Mouse (Mus musculus): Measurements from ENCODE around the gene Arpp21. TPM values are rescaled to one million over a fixed set of nuclear protein-coding genes. Genes with fewer than 3 reads are reported as not detected.

Arpp21 gene
- polyA plus RNA-seq, 1 experiment from 2014 or later, result 4.7 TPM

DNA sequence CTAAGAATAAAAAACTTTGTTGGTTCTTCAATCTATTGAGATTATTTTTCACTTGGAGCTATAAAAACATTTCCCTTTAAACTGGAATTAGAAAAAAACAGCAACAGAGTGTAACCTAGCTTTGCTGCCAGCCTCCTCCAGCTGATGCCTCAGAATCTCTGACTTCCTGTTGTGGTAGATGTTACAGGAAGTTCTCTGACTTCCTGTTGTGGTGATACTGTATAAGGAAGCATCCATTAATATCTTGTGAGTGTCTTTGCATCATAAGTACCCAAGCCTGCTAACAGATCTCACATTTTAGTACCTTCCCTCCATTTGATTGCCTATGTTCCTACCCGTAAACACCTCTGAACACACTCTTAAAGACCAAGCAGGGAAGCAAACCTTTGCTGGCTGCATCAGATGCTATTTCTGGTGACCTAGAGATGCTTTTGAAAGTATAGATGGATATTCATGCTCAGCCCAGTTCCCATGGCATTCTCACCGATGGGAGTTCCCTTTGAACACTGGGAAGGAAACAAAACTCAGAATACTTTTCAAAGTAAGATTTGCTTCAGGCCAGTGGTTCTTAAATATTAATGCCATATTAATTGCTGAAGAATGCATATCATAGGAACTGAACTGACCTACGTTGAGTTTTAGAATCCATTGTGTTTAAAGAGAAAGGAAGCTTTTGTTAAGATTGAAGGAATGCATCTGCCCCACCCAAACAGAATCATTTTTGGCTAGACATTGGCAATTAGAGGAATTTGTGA, 134.7 kb downstream of the Arpp21 start:
- WGBS, result 84% methylated on average over 3 of the region's 3 CpGs
- Histone ChIP-seq H3K27me3 (ENCODE audit: control insufficient read depth, insufficient read depth, low read length) (no peaks in the 10 kb centered on the region), H3K4me1 (ENCODE audit: control insufficient read depth, insufficient read depth, low read length) (no peaks in the 10 kb centered on the region), H3K36me3 (ENCODE audit: control insufficient read depth, insufficient read depth, low read length) (no peaks in the 10 kb centered on the region), H3K4me2 (ENCODE audit: low read depth, severe bottlenecking) (no peak overlapping the region), H3K9me3 (ENCODE audit: control insufficient read depth, low read length) (no peaks in the 10 kb centered on the region), H3K4me3 (ENCODE audit: low read depth, low read length) (no peak overlapping the region), H3K27ac (replicated peaks; ENCODE audit: low read depth, low read length) (no peak overlapping the region), H3K9ac (ENCODE audit: low read length) (no peak overlapping the region)
- no peak for ATAC-seq (ENCODE audit: insufficient number of reproducible peaks, low FRiP score, low TSS enrichment, low read depth)
- no peak for DNase-seq (ENCODE audit: low spot score)

DNA sequence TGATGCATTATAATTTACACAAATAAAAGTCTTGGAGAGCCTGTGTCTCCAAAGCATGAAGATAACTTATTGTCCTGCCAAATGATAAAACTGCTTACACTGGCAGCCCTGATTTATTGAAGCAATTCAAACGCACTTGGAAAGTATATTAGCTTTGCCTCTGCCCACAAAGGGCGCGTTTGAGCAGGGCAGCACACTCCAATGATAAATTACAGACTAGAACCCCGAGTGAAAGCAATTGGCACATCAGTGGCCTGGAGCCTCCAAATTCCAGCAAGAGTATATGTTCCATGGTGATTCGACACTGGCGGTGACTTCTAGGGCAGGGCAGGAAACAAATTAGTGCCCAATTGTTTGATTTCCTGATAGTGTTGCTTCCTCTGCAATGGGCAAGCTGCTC, 137.5 kb downstream of the Arpp21 start:
- H3K4me3 ChIP-seq (ENCODE audit: low read depth, low read length), result no peak overlapping the region
- H3K27ac ChIP-seq (replicated peaks; ENCODE audit: low read depth, low read length), result no peak overlapping the region
- H3K4me1 ChIP-seq (ENCODE audit: control insufficient read depth, insufficient read depth, low read length), result no peaks in the 10 kb centered on the region
- no peak overlapping the region for H3K4me2 ChIP-seq (ENCODE audit: low read depth, severe bottlenecking)
- H3K9me3 ChIP-seq (ENCODE audit: control insufficient read depth, low read length), result no peaks in the 10 kb centered on the region
- no peak for ATAC-seq (ENCODE audit: insufficient number of reproducible peaks, low FRiP score, low TSS enrichment, low read depth)
- WGBS, result 53% methylated on average over 6 of the region's 6 CpGs
- no peak overlapping the region for H3K9ac ChIP-seq (ENCODE audit: low read length)
- no peaks in the 10 kb centered on the region for H3K36me3 ChIP-seq (ENCODE audit: control insufficient read depth, insufficient read depth, low read length)
- no peak for DNase-seq (ENCODE audit: low spot score)
- H3K27me3 ChIP-seq (ENCODE audit: control insufficient read depth, insufficient read depth, low read length), result no peaks in the 10 kb centered on the region

DNA sequence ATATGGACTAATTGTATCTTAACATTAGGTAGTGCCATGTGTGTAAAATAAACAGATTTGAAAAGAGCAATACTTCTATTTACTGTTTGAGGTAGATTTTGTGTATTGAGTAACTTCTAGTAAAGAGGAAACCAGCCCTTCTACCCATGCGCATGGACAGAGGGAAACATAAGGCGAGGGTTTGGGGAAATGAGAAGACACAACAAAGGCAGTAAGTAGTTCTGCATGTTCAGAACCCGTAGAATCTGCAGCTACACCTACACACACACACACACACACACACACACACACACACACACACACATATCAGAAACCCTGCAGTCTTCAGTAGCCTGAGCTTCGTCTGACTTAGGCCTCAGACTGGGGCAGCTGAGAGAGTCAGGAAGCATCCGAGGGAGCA, 140.0 kb downstream of the Arpp21 start:
- Histone ChIP-seq H3K36me3 (ENCODE audit: control insufficient read depth, insufficient read depth, low read length) (no peaks in the 10 kb centered on the region), H3K27ac (replicated peaks; ENCODE audit: low read depth, low read length) (no peak overlapping the region), H3K9ac (ENCODE audit: low read length) (no peak overlapping the region), H3K4me2 (ENCODE audit: low read depth, severe bottlenecking) (no peak overlapping the region), H3K27me3 (ENCODE audit: control insufficient read depth, insufficient read depth, low read length) (no peaks in the 10 kb centered on the region), H3K4me3 (ENCODE audit: low read depth, low read length) (no peak overlapping the region), H3K9me3 (ENCODE audit: control insufficient read depth, low read length) (no peaks in the 10 kb centered on the region), H3K4me1 (ENCODE audit: control insufficient read depth, insufficient read depth, low read length) (no peaks in the 10 kb centered on the region)
- ATAC-seq (ENCODE audit: insufficient number of reproducible peaks, low FRiP score, low TSS enrichment, low read depth), result no peak
- no peak for DNase-seq (ENCODE audit: low spot score)
- 86% methylated on average over 5 of the region's 5 CpGs for WGBS

DNA sequence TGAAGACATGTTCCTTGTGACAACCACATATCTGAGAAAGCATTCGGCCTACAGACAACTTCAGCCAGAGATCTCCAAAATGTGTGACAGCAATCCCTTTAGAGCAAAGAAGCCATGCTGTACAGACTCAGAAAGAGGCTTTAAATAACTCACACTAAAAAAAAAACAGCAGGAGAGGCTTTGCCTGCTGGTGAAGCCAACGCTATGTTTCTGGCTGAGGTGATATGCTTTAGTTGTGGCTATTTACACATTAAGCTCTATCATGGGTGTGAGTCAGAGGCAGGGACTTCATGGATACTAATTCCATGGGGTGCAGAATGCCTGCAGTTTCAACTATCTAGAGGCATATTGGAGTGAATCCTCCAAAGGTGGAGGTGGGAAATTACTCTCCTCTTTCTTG, 140.5 kb downstream of the Arpp21 start:
- Histone ChIP-seq H3K27ac (replicated peaks; ENCODE audit: low read depth, low read length) (no peak overlapping the region), H3K9ac (ENCODE audit: low read length) (no peak overlapping the region), H3K4me1 (ENCODE audit: control insufficient read depth, insufficient read depth, low read length) (no peaks in the 10 kb centered on the region), H3K9me3 (ENCODE audit: control insufficient read depth, low read length) (no peaks in the 10 kb centered on the region), H3K4me2 (ENCODE audit: low read depth, severe bottlenecking) (no peak overlapping the region), H3K4me3 (ENCODE audit: low read depth, low read length) (no peak overlapping the region), H3K36me3 (ENCODE audit: control insufficient read depth, insufficient read depth, low read length) (no peaks in the 10 kb centered on the region), H3K27me3 (ENCODE audit: control insufficient read depth, insufficient read depth, low read length) (no peaks in the 10 kb centered on the region)
- DNase-seq (ENCODE audit: low spot score) (no peak), ATAC-seq (ENCODE audit: insufficient number of reproducible peaks, low FRiP score, low TSS enrichment, low read depth) (no peak)
- 88% methylated on average over 2 of the region's 2 CpGs for WGBS

DNA sequence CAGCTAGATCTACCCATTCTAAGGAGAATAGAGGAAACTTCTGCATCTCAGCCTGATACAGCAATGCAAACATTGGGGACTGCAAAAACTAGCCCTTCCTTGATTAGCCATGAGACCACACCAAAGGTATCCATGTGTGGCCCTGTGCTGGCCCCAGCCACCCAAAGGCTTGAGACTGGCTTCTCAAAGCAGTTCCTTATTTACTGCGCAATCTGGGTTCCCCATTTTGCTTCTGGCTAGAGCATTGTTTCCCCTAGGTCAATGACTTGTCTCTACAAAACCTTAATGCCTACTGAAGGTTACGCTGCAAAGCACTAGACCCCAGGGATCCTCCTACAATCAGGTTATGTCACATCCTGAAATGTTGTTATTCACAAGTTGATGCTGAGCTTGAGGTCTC, 156.8 kb downstream of the Arpp21 start:
- Histone ChIP-seq H3K27ac (replicated peaks; ENCODE audit: low read depth, low read length) (no peak overlapping the region), H3K4me2 (ENCODE audit: low read depth, severe bottlenecking) (no peak overlapping the region), H3K9ac (ENCODE audit: low read length) (no peak overlapping the region), H3K4me3 (ENCODE audit: low read depth, low read length) (no peak overlapping the region), H3K9me3 (ENCODE audit: control insufficient read depth, low read length) (no peaks in the 10 kb centered on the region), H3K4me1 (ENCODE audit: control insufficient read depth, insufficient read depth, low read length) (no peaks in the 10 kb centered on the region), H3K27me3 (ENCODE audit: control insufficient read depth, insufficient read depth, low read length) (no peaks in the 10 kb centered on the region), H3K36me3 (ENCODE audit: control insufficient read depth, insufficient read depth, low read length) (no peaks in the 10 kb centered on the region)
- DNase-seq (ENCODE audit: low spot score) (no peak), ATAC-seq (ENCODE audit: insufficient number of reproducible peaks, low FRiP score, low TSS enrichment, low read depth) (no peak)
- 88% methylated on average over 2 of the region's 2 CpGs for WGBS

DNA sequence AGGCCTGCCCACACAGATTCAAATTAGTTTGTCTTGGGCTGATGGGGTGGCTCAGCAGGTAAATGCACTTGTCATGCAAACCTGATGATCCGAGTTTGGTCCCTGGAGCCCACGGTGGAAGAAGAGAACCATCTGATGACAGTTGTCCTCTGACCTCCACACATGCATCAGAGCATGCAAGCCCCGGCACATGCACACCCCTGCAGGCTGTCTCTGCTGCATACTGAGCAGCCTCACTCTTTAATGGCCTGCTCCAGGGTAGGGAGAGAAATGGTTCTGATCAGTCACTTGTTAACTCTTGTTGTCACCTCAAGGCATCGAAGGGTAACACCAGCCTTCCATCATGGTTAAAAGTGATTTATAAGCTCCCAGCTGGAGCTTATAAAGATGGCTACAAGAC, 157.3 kb downstream of the Arpp21 start:
- no peak overlapping the region for H3K4me2 ChIP-seq (ENCODE audit: low read depth, severe bottlenecking)
- WGBS, result 42% methylated on average over 4 of the region's 4 CpGs
- DNase-seq (ENCODE audit: low spot score) (no peak), ATAC-seq (ENCODE audit: insufficient number of reproducible peaks, low FRiP score, low TSS enrichment, low read depth) (no peak)
- H3K27me3 ChIP-seq (ENCODE audit: control insufficient read depth, insufficient read depth, low read length), result no peaks in the 10 kb centered on the region
- H3K9ac ChIP-seq (ENCODE audit: low read length), result no peak overlapping the region
- no peak overlapping the region for H3K27ac ChIP-seq (replicated peaks; ENCODE audit: low read depth, low read length)
- H3K9me3 ChIP-seq (ENCODE audit: control insufficient read depth, low read length), result no peaks in the 10 kb centered on the region
- no peak overlapping the region for H3K4me3 ChIP-seq (ENCODE audit: low read depth, low read length)
- no peaks in the 10 kb centered on the region for H3K36me3 ChIP-seq (ENCODE audit: control insufficient read depth, insufficient read depth, low read length)
- H3K4me1 ChIP-seq (ENCODE audit: control insufficient read depth, insufficient read depth, low read length), result no peaks in the 10 kb centered on the region

DNA sequence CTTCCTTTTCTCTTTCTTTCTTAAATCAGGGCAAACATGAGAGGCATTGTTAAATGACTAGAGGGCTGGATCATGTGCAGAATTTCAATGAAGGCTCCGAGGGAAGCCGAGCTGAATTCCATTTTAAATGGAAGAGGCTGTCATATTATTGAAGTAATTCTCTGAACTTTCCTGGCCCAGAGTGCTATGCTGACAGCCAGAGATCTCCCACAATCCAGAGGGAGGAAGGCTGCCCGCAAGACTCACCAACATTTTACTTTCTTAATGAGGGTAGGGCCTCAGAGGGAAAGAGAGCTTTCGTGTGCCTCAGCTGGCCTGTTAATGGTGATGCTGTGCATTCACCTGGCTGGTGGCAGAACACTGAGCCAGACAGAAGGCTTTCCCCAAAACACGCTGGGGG, 160.5 kb downstream of the Arpp21 start:
- no peak for DNase-seq (ENCODE audit: low spot score)
- no peaks in the 10 kb centered on the region for H3K27me3 ChIP-seq (ENCODE audit: control insufficient read depth, insufficient read depth, low read length)
- no peak overlapping the region for H3K4me3 ChIP-seq (ENCODE audit: low read depth, low read length)
- no peak overlapping the region for H3K27ac ChIP-seq (replicated peaks; ENCODE audit: low read depth, low read length)
- no peaks in the 10 kb centered on the region for H3K9me3 ChIP-seq (ENCODE audit: control insufficient read depth, low read length)
- 58% methylated on average over 5 of the region's 5 CpGs for WGBS
- no peak for ATAC-seq (ENCODE audit: insufficient number of reproducible peaks, low FRiP score, low TSS enrichment, low read depth)
- H3K4me2 ChIP-seq (ENCODE audit: low read depth, severe bottlenecking), result no peak overlapping the region
- no peaks in the 10 kb centered on the region for H3K36me3 ChIP-seq (ENCODE audit: control insufficient read depth, insufficient read depth, low read length)
- no peak overlapping the region for H3K9ac ChIP-seq (ENCODE audit: low read length)
- H3K4me1 ChIP-seq (ENCODE audit: control insufficient read depth, insufficient read depth, low read length), result no peaks in the 10 kb centered on the region

DNA sequence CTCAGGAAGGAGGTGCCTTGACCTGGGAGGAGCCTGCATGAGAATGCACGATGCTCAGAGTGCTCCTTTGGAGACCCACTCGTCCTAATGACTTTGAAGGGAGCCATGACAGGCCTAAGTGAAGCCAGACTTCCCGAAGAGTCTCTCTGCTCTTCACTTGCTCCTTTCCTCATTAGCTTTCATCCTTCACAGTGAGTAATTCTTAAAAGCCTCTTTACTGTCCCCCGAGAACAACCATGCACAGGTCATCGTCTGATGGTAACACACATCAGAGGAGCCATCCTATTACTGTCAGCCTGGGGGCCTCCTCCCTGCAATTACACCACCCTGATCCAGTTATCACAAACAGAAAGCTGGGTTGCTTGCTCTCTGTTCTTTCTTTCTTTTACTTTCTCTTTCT, 160.9 kb downstream of the Arpp21 start:
- 14% methylated on average over 5 of the region's 5 CpGs for WGBS
- Histone ChIP-seq H3K9ac (ENCODE audit: low read length) (no peak overlapping the region), H3K4me1 (ENCODE audit: control insufficient read depth, insufficient read depth, low read length) (no peaks in the 10 kb centered on the region), H3K27ac (replicated peaks; ENCODE audit: low read depth, low read length) (no peak overlapping the region), H3K9me3 (ENCODE audit: control insufficient read depth, low read length) (no peaks in the 10 kb centered on the region), H3K36me3 (ENCODE audit: control insufficient read depth, insufficient read depth, low read length) (no peaks in the 10 kb centered on the region), H3K4me2 (ENCODE audit: low read depth, severe bottlenecking) (no peak overlapping the region), H3K27me3 (ENCODE audit: control insufficient read depth, insufficient read depth, low read length) (no peaks in the 10 kb centered on the region), H3K4me3 (ENCODE audit: low read depth, low read length) (no peak overlapping the region)
- DNase-seq (ENCODE audit: low spot score), result no peak
- no peak for ATAC-seq (ENCODE audit: insufficient number of reproducible peaks, low FRiP score, low TSS enrichment, low read depth)

DNA sequence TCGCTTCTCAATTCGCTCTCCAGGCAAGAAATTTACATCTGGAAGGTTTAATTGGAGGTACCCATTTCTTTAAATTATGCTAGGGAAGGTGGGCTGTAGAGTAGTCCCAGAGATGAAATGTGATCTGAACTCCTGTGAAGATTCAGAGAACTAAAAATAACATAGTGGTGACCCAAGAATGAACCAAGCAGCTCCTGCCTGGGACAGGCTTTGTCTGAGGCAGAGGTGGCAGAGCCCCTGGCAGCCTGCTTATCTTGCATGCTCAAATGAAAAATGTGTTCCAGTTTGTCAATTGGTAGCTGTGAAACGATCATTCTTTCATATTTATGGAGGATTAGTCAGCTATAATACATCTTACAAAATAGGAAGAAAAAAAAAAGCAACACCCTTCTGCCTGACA, 164.4 kb downstream of the Arpp21 start:
- ATAC-seq (ENCODE audit: insufficient number of reproducible peaks, low FRiP score, low TSS enrichment, low read depth) (no peak), DNase-seq (ENCODE audit: low spot score) (no peak)
- Histone ChIP-seq H3K9ac (ENCODE audit: low read length) (no peak overlapping the region), H3K27ac (replicated peaks; ENCODE audit: low read depth, low read length) (no peak overlapping the region), H3K4me3 (ENCODE audit: low read depth, low read length) (no peak overlapping the region), H3K4me1 (ENCODE audit: control insufficient read depth, insufficient read depth, low read length) (no peaks in the 10 kb centered on the region), H3K9me3 (ENCODE audit: control insufficient read depth, low read length) (no peaks in the 10 kb centered on the region), H3K27me3 (ENCODE audit: control insufficient read depth, insufficient read depth, low read length) (no peaks in the 10 kb centered on the region), H3K4me2 (ENCODE audit: low read depth, severe bottlenecking) (no peak overlapping the region), H3K36me3 (ENCODE audit: control insufficient read depth, insufficient read depth, low read length) (no peaks in the 10 kb centered on the region)
- 55% methylated on average over 3 of the region's 3 CpGs for WGBS
